In genomic region chr13:60226251-60226836, GRCm38 (mm10) we compare ENCODE assay signal across 8 mouse cellular contexts. TPM values are rescaled to one million over a fixed set of nuclear protein-coding genes. Genes with fewer than 3 reads are reported as not detected.
DNase-seq lines count a peak whose midpoint lies in the region; ATAC-seq and TF ChIP-seq lines count a peak whose summit lies in the region.

No protein-coding gene starts in this region.

- H3K27ac ChIP-seq in forebrain, embryonic 16.5 days (ENCODE audit: low read length), result peak overlapping the region; percentile 19; the same call in 1 of the 2 replicates
- no peak overlapping the region for H3K27ac ChIP-seq in forebrain, postnatal 0 days (ENCODE audit: low read depth, low read length)
- peak overlapping the region; percentile 77 for H3K27ac ChIP-seq in heart, embryonic 16.5 days (ENCODE audit: low read length)

- DNase-seq in forebrain, postnatal 0 days, result no peak
- DNase-seq in adrenal gland, postnatal 36 days, result peak; percentile 7 to 33
- peak; percentile 10 for DNase-seq in lung, postnatal 36 days
- DNase-seq in cerebellum, adult 18-20 months, result no peak
- DNase-seq in cerebellum, postnatal 25 days, result no peak
- DNase-seq in spleen, postnatal 10 days (ENCODE audit: low spot score in 2 of 2), result no peak

- 29% methylated on average over 9 of the region's 9 CpGs for WGBS in forebrain, embryonic 16.5 days
- 29% methylated on average over 9 of the region's 9 CpGs for WGBS in forebrain, postnatal 0 days
- 27% methylated on average over 9 of the region's 9 CpGs for WGBS in heart, embryonic 16.5 days

- H3K4me3 ChIP-seq in forebrain, embryonic 16.5 days (replicated peaks; ENCODE audit: low read length), result no peak overlapping the region
- no peak overlapping the region for H3K4me3 ChIP-seq in forebrain, postnatal 0 days (ENCODE audit: low read depth, low read length)
- H3K4me3 ChIP-seq in heart, embryonic 16.5 days (ENCODE audit: low read length), result no peak overlapping the region

- H3K4me2 ChIP-seq in forebrain, embryonic 16.5 days (ENCODE audit: low read length), result no peak overlapping the region
- H3K4me2 ChIP-seq in forebrain, postnatal 0 days (ENCODE audit: low read depth), result no peak overlapping the region
- H3K4me2 ChIP-seq in heart, embryonic 16.5 days (ENCODE audit: low read depth, low read length), result peak overlapping the region; percentile 28; the same call in 1 of the 2 replicates

- ATAC-seq in forebrain, embryonic 16.5 days, result no peak
- ATAC-seq in forebrain, postnatal 0 days, result no peak; the same call in 1 of the 2 replicates
- peak; percentile 55 for ATAC-seq in heart, embryonic 16.5 days (replicated peaks; ENCODE audit: extremely low read depth, insufficient read depth, low FRiP score)

- H3K27me3 ChIP-seq in forebrain, embryonic 16.5 days (replicated peaks; ENCODE audit: control insufficient read depth, insufficient read depth, low read length), result no peaks in the 10 kb centered on the region
- H3K27me3 ChIP-seq in forebrain, postnatal 0 days (ENCODE audit: insufficient read depth, low read length), result no peaks in the 10 kb centered on the region
- no peaks in the 10 kb centered on the region for H3K27me3 ChIP-seq in heart, embryonic 16.5 days (ENCODE audit: control insufficient read depth, insufficient read depth, low read length)

- H3K9me3 ChIP-seq in forebrain, embryonic 16.5 days (ENCODE audit: control insufficient read depth, low read length), result no peaks in the 10 kb centered on the region
- no peaks in the 10 kb centered on the region for H3K9me3 ChIP-seq in forebrain, postnatal 0 days (ENCODE audit: low read length)
- H3K9me3 ChIP-seq in heart, embryonic 16.5 days (replicated peaks; ENCODE audit: control insufficient read depth, low read length), result 0 out of 2 replicates have a peak, but pooled peaks cover 4% of the 10 kb centered on the region

- peaks cover 9% of the 10 kb centered on the region; the same call in 1 of the 2 replicates for H3K4me1 ChIP-seq in forebrain, embryonic 16.5 days (replicated peaks; ENCODE audit: control insufficient read depth, insufficient read depth, low read length)
- no peaks in the 10 kb centered on the region for H3K4me1 ChIP-seq in forebrain, postnatal 0 days (ENCODE audit: insufficient read depth)
- H3K4me1 ChIP-seq in heart, embryonic 16.5 days (ENCODE audit: control insufficient read depth, insufficient read depth, low read length), result peaks cover 8% of the 10 kb centered on the region

- no peak overlapping the region for H3K9ac ChIP-seq in forebrain, embryonic 16.5 days (replicated peaks; ENCODE audit: low read depth, low read length)
- no peak overlapping the region for H3K9ac ChIP-seq in forebrain, postnatal 0 days
- no peak overlapping the region for H3K9ac ChIP-seq in heart, embryonic 16.5 days (ENCODE audit: low read length)

- H3K36me3 ChIP-seq in forebrain, embryonic 16.5 days (ENCODE audit: control insufficient read depth, insufficient read depth), result no peaks in the 10 kb centered on the region
- no peaks in the 10 kb centered on the region for H3K36me3 ChIP-seq in forebrain, postnatal 0 days (ENCODE audit: insufficient read depth)
- no peaks in the 10 kb centered on the region for H3K36me3 ChIP-seq in heart, embryonic 16.5 days (ENCODE audit: control insufficient read depth, insufficient read depth)

- TF ChIP-seq CTCF in forebrain, postnatal 0 days (IDR thresholded peaks at IDR 0.05; ENCODE audit: low read depth), result no peak

RNA-seq across cellular contexts. Expression of gene Gas1, which starts 49.2 kb away (rescaled TPM):
- 18.8 and 26.2 TPM in 2 replicates for polyA plus RNA-seq in forebrain, embryonic 16.5 days (2015; fragmentation: Nextera tagmentation; extraction: Ambion mirVana)
- total RNA-seq in forebrain, postnatal 0 days (2014; rRNA removed), result 23.5 and 40.9 TPM in 2 replicates
- polyA plus RNA-seq in forebrain, postnatal 0 days (2015; fragmentation: Nextera tagmentation; extraction: Ambion mirVana), result 22.4 and 23.1 TPM in 2 replicates
- total RNA-seq in adrenal gland, postnatal 36 days (2021), result 10 to 100 TPM; 35.6 to 72.4 TPM
- polyA plus RNA-seq in heart, embryonic 16.5 days (2015; fragmentation: Nextera tagmentation; extraction: Ambion mirVana), result 23.1 and 26.2 TPM in 2 replicates

Comparison
In these comparisons a context has a peak if more than half of its experiments do, and no peak if none do; other contexts are left out.
1. DNase-seq: peak in adrenal gland, postnatal 36 days (2 of 2) and lung, postnatal 36 days (single experiment); none in forebrain, postnatal 0 days (single experiment), cerebellum, adult 18-20 months (0 of 2), cerebellum, postnatal 25 days (0 of 2) and spleen, postnatal 10 days (0 of 2).